ENCODE assay signal across 1 mouse cellular context in the genomic region with DNA sequence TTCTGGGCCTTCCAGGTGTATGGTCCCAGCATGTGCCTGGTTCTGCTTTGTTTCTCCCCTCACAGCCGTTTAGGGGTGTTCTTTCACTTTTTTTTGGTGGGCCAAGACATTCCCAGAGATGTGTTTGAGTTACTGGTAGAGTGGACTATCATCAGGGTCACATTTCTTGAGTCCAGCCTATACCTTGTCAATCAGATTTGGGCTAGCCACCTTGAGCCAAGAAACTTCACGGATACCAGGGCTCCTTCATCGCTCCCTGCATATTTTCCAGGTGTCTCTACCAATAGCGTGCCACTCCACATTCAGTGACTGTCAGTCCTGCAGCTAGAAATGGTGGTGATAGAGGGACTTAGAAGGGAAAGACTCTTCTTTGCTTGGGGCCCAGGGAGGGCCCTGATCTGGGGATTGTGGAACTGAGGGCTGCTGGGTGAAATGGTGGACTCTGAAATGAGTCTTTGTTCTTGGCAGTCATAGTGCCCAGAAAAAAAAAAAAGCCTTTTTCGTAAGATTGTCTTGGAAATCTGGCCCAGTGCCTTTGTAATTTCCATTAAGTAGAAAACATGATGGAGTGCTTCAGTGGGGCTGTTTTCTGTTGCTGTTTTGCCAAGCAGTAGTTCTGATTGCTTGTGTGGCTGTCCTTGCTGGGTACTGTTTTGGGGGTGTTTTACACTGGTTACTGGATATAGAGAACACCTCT.
A peak's percentile ranks its signal among the peaks of the same experiment; 100 is the strongest.
TF ChIP-seq lines count a peak whose summit lies in the region.

No protein-coding gene starts in this region.

TF ChIP-seq in CH12.LX, 34 proteins besides CTCF, POLR2A, EP300 and RAD21:
- no peak for TF ChIP-seq USF2 (conservative IDR thresholded peaks at IDR 0.05; ENCODE audit: low read depth, low read length)
- TF ChIP-seq TCF12 (IDR thresholded peaks at IDR 0.05; ENCODE audit: low read depth, low read length): no peak
- 0 out of 2 replicates have a peak, but pooled peaks have one; percentile 31 for TF ChIP-seq ZMIZ1 (IDR thresholded peaks at IDR 0.05; ENCODE audit: low read depth, low read length)
- TF ChIP-seq JUND (conservative IDR thresholded peaks at IDR 0.05; ENCODE audit: low read depth, low read length): no peak
- no peak for TF ChIP-seq ELF1 (IDR thresholded peaks at IDR 0.05; ENCODE audit: low read depth, low read length)
- TF ChIP-seq SIN3A (IDR thresholded peaks at IDR 0.05; ENCODE audit: low read length): no peak
- no peak for TF ChIP-seq MEF2A (IDR thresholded peaks at IDR 0.05; ENCODE audit: borderline replicate concordance, low read depth, low read length)
- TF ChIP-seq CHD1 (IDR thresholded peaks at IDR 0.05; ENCODE audit: low read depth, low read length): no peak; the same call in 1 of the 2 replicates
- no peak; the same call in 1 of the 2 replicates for TF ChIP-seq HCFC1 (IDR thresholded peaks at IDR 0.05; ENCODE audit: low read depth, low read length)
- TF ChIP-seq NELFE (IDR thresholded peaks at IDR 0.05; ENCODE audit: low read depth, low read length): no peak; the same call in 1 of the 2 replicates
- no peak for TF ChIP-seq RCOR1 (conservative IDR thresholded peaks at IDR 0.05; ENCODE audit: low read depth, low read length)
- TF ChIP-seq ZNF384 (IDR thresholded peaks at IDR 0.05; ENCODE audit: low read depth, low read length): peak; percentile 38; the same call in 1 of the 2 replicates
- no peak for TF ChIP-seq E2F4 (IDR thresholded peaks at IDR 0.05; ENCODE audit: insufficient replicate concordance, low read depth, low read length)
- TF ChIP-seq CHD2 (IDR thresholded peaks at IDR 0.05; ENCODE audit: low read length): no peak
- TF ChIP-seq PAX5 (IDR thresholded peaks at IDR 0.05; ENCODE audit: low read length): no peak
